Mouse (Mus musculus): ENCODE results near the gene Faap100.
A peak's percentile ranks its signal among the peaks of the same experiment; 100 is the strongest.
"Not testable (repeated sequence)": the region's sequence is repeated elsewhere in the genome, so short reads cannot be mapped to it uniquely, and the experiment has no call there.

Faap100 gene

GRCm38 (mm10) chr11:120352571-120353290 is 25.8 kb downstream of the Faap100 start:
- peak; percentile 65 to 74 for DNase-seq (ENCODE audit: inconsistent age in 2 of 2, low spot score in 1 of 2)

GRCm38 (mm10) chr11:120352093-120352350 is 26.5 kb downstream of the Faap100 start:
- not testable (repeated sequence) for DNase-seq (ENCODE audit: inconsistent age in 2 of 2, low spot score in 1 of 2)

DNA sequence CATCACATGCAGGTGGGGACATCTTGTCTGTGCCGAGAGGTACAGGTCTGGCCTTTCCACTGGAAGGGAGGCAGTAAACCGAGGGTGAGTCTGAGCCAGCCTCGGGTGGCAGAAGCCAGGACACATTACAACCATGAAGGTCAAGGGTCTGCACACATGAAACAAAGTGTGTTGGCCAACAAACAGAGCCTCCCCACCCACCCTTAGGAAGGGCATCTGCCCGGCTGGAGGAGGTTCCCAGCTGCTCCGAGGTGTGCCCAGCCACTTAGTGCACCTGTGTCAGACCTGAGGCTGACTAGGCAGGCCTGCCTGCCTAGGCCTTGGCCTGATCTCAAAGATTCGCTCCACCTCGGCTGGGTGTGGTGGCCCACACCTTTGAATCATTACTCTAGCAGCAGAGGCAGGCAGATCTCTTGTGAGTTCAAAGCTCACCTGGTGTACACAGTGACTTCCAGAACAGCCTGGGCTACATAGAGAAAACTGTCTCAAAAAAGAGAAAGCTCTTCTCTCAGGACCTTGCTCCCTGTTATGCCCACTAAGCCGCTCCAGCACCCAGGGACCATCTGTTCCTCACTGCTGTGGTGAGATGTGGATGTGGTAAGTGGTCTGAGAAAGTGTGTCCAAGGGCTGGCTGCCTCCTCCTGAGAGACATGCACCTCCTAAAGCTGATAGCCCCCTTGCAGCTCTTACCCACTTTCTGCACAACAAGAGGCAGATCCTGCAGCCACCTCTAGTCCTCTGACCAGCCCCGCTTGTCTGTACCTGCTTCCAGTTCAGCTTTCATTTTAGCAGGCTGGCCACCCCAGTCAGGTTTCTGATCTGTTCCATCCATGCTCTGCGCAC is 27.1 kb downstream of the Faap100 start:
- peak; percentile 40 to 73 for DNase-seq (ENCODE audit: inconsistent age in 2 of 2, low spot score in 1 of 2)

GRCm38 (mm10) chr11:120350711-120351110 is 27.9 kb downstream of the Faap100 start:
- DNase-seq (ENCODE audit: inconsistent age in 2 of 2, low spot score in 1 of 2): peak; percentile 70 to 84

DNA sequence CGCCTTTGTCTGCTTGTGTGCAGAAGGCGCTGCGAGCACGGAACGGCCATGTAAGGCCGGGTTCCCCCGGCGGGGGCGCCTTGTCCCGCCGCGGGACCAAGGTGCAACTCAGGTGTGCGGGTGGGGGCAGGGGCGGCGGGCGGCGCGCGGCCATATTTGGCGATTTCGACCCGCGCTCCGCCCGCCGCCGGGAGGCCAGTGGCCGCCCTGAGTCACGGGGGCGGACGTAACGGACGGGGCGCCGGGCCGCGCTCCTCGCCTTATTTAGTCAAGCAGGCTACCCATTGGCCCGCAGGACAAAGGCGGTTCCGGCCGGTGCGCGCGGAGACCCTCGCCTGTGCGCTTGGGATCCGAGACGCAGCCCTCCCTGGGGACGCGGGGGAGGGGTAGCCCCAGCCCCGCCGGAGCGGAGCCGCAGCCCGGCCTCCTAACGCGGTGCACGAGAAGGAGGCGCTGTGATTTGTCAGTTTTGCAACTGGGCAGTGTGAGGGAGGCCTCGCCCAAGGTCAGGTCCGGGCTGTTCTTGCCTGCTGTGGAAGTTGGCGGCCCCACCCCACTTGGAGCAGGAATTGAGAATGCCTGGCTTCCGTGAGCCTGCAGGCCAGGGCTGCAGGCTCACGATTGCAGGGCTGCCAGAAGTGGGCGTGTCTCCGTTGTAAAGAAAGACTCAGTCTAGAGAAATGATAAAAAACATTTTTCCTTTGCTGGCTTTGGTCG is 28.4 kb downstream of the Faap100 start:
- DNase-seq (ENCODE audit: inconsistent age in 2 of 2, low spot score in 1 of 2): peak; percentile 94 to 97

DNA sequence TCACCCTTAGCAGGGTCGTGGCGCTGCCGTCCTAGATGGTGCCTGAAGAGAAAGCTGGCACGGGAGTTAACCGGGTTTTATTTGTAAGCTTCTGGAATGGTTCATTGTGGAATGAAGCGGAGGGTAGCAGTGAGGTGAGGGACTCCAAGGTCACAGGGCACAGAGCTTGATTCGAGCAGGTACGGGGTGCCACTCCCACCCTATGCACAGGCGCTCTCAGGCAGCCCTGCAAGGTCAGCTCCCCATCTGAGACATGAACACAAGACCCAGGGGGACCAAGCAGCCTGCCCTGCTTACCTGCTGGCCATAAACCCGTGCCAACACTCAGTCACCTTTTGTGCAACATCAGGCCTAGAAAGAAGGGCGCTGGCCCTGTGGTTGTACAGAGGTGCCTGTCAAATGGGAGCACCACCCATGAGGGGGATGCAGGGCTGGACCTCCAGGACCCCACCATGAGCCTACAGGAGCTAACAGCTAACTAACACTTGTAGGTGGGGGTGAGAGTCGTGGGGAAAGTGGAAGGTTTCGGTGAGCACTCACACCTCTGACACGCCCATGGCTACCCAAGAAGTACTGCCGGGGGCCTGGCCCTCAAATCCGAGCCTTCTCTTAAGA is 29.1 kb downstream of the Faap100 start:
- peak; percentile 74 to 90 for DNase-seq (ENCODE audit: inconsistent age in 2 of 2, low spot score in 1 of 2)

- DNase-seq (ENCODE audit: inconsistent age in 2 of 2, low spot score in 1 of 2): peak in 1 of 2 experiments; percentile 89
These were observed 29.7 kb downstream of the Faap100 start for GRCm38 (mm10) chr11:120348684-120349370.

DNA sequence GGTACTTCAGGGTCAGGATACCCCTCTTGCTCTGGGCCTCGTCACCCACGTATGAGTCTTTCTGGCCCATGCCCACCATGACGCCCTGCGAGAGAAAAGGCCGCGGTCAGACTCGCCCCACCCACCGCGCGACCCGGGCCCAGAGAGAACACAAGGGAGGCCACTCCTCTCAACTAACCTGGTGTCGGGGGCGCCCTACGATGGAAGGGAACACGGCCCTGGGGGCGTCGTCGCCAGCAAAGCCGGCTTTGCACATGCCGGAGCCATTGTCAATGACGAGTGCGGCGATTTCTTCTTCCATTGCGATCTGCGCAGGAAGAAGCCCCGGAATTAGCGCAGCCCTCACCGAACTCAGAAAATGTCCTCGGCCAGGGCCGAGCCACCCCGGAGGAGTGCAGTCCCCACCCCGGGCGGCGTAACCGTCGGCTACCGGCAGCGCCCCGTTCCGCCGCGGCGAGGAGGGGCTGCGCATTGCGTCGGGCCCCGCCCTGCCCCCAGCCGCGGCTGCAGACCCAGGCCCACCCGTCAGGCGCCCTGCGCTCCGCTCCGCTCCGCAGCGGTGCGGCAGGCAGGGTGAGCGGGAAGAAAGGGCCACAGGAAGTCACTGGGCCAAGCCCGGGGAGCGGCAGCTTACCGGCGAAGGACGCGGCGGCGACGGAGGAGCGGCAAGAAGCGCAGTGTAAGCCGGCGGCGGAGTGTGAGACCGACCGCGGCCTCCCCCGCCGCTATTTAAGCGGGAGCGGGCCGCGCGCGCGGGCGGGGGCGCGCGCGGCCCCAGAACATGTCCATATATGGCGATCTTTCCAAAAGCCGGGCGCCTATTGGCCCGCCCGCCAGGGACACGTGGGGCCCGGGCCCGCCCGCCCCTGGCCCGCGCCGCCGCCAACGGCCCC is 30.5 kb downstream of the Faap100 start, which contains the start of gene Actg1:
Gene Actg1, minus strand, starts transcription at position 752 of the 893 bp plus-strand sequence.
- DNase-seq (ENCODE audit: inconsistent age in 2 of 2, low spot score in 1 of 2): peak; percentile 90 to 97

DNA sequence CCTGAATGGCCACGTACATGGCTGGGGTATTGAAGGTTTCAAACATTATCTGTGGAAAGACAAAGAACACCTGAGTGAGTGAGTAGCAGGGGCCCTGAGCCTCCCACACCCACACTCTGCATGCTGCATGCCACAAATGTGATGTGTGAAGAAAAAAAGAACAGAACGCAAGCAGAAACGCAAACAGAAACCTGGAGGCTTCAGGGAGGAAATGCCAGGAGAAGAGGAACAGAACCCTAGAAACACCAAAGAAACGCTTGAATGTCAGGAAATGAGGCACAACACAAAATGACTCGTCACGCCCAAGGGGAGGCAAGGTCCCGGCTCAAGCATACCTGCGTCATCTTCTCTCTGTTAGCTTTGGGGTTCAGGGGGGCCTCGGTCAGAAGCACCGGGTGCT is 31.3 kb downstream of the Faap100 start:
- peak; percentile 44 to 80 for DNase-seq (ENCODE audit: inconsistent age in 2 of 2, low spot score in 1 of 2)

DNA sequence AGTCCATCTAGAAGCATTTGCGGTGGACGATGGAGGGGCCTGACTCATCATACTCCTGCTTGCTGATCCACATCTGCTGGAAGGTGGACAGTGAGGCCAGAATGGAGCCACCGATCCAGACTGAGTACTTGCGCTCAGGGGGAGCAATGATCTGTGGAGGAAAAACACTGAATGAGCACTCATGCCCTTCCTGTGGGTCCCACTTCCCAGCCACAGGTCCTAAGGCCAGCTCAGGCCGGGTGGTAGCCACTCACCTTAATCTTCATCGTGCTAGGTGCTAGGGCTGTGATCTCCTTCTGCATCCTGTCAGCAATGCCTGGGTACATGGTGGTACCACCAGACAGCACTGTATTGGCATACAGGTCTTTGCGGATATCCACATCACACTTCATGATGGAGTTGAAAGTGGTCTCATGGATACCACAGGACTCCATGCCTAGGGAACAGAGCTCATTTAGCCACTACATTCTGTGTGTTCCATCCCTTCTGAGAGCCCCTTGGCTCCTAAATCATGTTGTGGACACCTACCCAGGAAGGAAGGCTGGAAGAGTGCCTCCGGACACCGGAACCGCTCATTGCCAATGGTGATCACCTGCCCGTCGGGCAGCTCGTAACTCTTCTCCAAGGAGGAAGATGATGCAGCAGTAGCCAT is 32.1 kb downstream of the Faap100 start:
- peak in 1 of 2 experiments; percentile 65 for DNase-seq (ENCODE audit: inconsistent age in 2 of 2, low spot score in 1 of 2)

GRCm38 (mm10) chr11:120345067-120345681 is 33.4 kb downstream of the Faap100 start:
- DNase-seq (ENCODE audit: inconsistent age in 2 of 2, low spot score in 1 of 2): peak in 1 of 2 experiments; percentile 53

- peak in 1 of 2 experiments; percentile 43 for DNase-seq (ENCODE audit: inconsistent age in 2 of 2, low spot score in 1 of 2)
These were observed 34.1 kb downstream of the Faap100 start for GRCm38 (mm10) chr11:120344310-120344920.

- peak in 1 of 2 experiments; percentile 60 for DNase-seq (ENCODE audit: inconsistent age in 2 of 2, low spot score in 1 of 2)
These were observed 34.9 kb downstream of the Faap100 start for GRCm38 (mm10) chr11:120343519-120344309.

DNA sequence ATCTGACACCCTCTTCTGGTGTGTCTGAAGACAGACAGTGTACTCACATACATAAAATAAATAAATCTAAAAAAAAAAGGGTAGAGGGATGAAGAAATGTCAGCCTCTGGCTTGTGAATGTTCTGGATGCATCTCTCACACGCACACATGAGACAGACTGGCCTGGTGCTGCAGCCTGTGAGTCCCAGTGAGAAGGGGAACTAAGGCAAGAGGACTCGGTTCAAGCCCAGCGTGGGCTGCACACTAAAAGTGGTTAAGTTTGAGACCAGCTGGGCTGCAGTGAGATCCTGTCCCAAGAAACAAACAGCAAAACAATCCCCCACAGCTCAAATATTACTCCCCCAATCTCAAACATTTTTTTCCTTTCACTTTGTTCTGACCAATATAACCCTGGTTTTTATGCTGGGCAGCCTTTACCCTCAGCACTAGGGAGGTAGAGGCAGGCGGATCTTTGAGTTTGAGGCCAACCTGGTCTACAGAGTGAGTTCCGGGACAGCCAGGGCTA is 35.9 kb downstream of the Faap100 start:
- DNase-seq (ENCODE audit: inconsistent age in 2 of 2, low spot score in 1 of 2): no peak

GRCm38 (mm10) chr11:120341661-120342060 is 36.9 kb downstream of the Faap100 start:
- no peak for DNase-seq (ENCODE audit: inconsistent age in 2 of 2, low spot score in 1 of 2)

DNA sequence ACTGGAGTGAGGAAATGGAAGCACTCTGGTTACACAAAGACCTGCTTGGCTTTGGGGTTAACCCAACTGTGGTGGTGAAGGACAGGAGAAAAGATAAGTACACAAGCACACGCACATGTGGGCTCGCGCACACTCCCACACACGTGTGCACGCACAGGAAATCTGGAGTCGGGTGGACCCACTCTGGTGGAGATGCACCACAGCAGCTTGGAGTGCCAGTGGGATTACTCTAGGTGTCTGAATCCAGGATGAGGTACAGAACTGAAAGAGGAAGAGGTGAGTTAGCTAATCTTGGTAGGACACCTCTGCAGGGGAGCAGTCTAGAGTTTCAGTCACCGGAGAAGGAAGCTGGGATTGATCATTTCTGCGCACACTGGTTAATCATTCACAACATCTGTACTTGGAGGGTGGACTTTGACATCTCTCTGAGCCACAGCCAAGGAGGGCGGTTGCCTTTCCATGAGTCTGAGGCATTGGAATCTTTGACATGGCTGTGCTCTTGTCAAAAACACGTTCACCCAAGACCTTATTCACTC is 38.5 kb downstream of the Faap100 start:
- no peak for DNase-seq (ENCODE audit: inconsistent age in 2 of 2, low spot score in 1 of 2)

DNA sequence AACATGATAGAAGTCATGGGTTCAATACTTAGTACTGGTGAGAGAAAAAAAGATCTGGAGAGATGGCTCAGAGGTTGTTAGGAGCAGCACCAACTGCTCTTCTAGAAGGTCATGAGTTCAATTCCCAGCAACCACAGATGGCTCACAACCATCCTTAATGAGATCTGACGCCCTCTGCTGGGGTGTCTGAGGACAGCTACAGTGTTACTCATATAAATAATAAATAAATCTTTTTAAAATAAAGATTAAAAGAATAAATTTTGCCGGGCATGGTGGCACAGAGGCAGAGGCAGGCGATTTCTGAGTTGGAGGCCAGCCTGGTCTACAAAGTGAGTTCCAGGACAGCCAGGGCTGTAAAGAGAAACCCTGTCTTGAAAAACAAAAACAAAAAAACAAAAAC is 39.8 kb downstream of the Faap100 start:
- no peak for DNase-seq (ENCODE audit: inconsistent age in 2 of 2, low spot score in 1 of 2)

Data from adrenal gland, adult (tissue).